Comparison of ENCODE assay signal across 26 mouse cellular contexts in genomic region chr12:14292083-14292482, GRCm38 (mm10).
DNase-seq lines count a peak whose midpoint lies in the region; ATAC-seq lines count a peak whose summit lies in the region.
"Had no signal": no experiment of that assay in that cellular context is flagged by ENCODE, and none has a peak within 500 bp of the region (broad histone marks: within the 10 kb centered on the region; RNA-seq: fewer than 3 reads in every experiment).

No protein-coding gene starts in this region.

- WGBS in forebrain, embryonic 14.5 days: 47% methylated on average over 3 of the region's 3 CpGs
- 70% methylated on average over 3 of the region's 3 CpGs for WGBS in forebrain, embryonic 13.5 days
- 76% methylated on average over 3 of the region's 3 CpGs for WGBS in midbrain, embryonic 11.5 days
- WGBS in midbrain, embryonic 14.5 days: 74% methylated on average over 3 of the region's 3 CpGs

- no peak overlapping the region for H3K27ac ChIP-seq in forebrain, embryonic 14.5 days (ENCODE audit: low read depth, low read length)
- no peak overlapping the region for H3K27ac ChIP-seq in forebrain, embryonic 13.5 days
- H3K27ac ChIP-seq in midbrain, embryonic 11.5 days (ENCODE audit: low read depth, low read length): no peak overlapping the region
- H3K27ac ChIP-seq in midbrain, embryonic 14.5 days (replicated peaks; ENCODE audit: low read depth, low read length): no peak overlapping the region
- H3K27ac ChIP-seq: embryonic facial prominence, embryonic 15.5 days; heart, embryonic 13.5 days; hindbrain, embryonic 14.5 days; kidney, embryonic 15.5 days; limb, embryonic 12.5 days; liver, embryonic 15.5 days had no signal

- H3K4me3 ChIP-seq in forebrain, embryonic 14.5 days (ENCODE audit: low read depth, low read length): no peak overlapping the region
- H3K4me3 ChIP-seq in forebrain, embryonic 13.5 days: no peak overlapping the region
- no peak overlapping the region for H3K4me3 ChIP-seq in midbrain, embryonic 11.5 days (ENCODE audit: low read depth, low read length)
- no peak overlapping the region for H3K4me3 ChIP-seq in midbrain, embryonic 14.5 days (replicated peaks; ENCODE audit: low read depth, low read length)
- H3K4me3 ChIP-seq: embryonic facial prominence, embryonic 15.5 days; heart, embryonic 13.5 days; kidney, embryonic 15.5 days; limb, embryonic 12.5 days; liver, embryonic 15.5 days had no signal

- H3K36me3 ChIP-seq in forebrain, embryonic 14.5 days (ENCODE audit: control insufficient read depth, insufficient read depth, low read length): no peaks in the 10 kb centered on the region
- no peaks in the 10 kb centered on the region for H3K36me3 ChIP-seq in forebrain, embryonic 13.5 days (ENCODE audit: poor library complexity, severe bottlenecking)
- no peaks in the 10 kb centered on the region for H3K36me3 ChIP-seq in midbrain, embryonic 11.5 days (ENCODE audit: control insufficient read depth, insufficient read depth, low read length)
- no peaks in the 10 kb centered on the region for H3K36me3 ChIP-seq in midbrain, embryonic 14.5 days (ENCODE audit: control insufficient read depth, insufficient read depth, low read length)
- H3K36me3 ChIP-seq: embryonic facial prominence, embryonic 15.5 days; G1E; heart, embryonic 13.5 days; kidney, embryonic 15.5 days; limb, embryonic 12.5 days; liver, embryonic 15.5 days had no signal

- H3K4me1 ChIP-seq in forebrain, embryonic 14.5 days (ENCODE audit: control insufficient read depth, insufficient read depth, low read length): peaks cover 4% of the 10 kb centered on the region; the same call in 1 of the 2 replicates
- H3K4me1 ChIP-seq in forebrain, embryonic 13.5 days: no peaks in the 10 kb centered on the region
- H3K4me1 ChIP-seq in midbrain, embryonic 11.5 days (ENCODE audit: control insufficient read depth, insufficient read depth, low read length): no peaks in the 10 kb centered on the region
- H3K4me1 ChIP-seq in midbrain, embryonic 14.5 days (ENCODE audit: control insufficient read depth, insufficient read depth, low read length): no peaks in the 10 kb centered on the region
- H3K4me1 ChIP-seq: embryonic facial prominence, embryonic 15.5 days; heart, embryonic 13.5 days; kidney, embryonic 15.5 days; limb, embryonic 12.5 days; liver, embryonic 15.5 days had no signal

- H3K9ac ChIP-seq in forebrain, embryonic 14.5 days (ENCODE audit: low read length): no peak overlapping the region
- H3K9ac ChIP-seq in forebrain, embryonic 13.5 days: no peak overlapping the region
- no peak overlapping the region for H3K9ac ChIP-seq in midbrain, embryonic 11.5 days (ENCODE audit: low read length)
- H3K9ac ChIP-seq in midbrain, embryonic 14.5 days (replicated peaks; ENCODE audit: low read length): no peak overlapping the region
- H3K9ac ChIP-seq: embryonic facial prominence, embryonic 15.5 days; heart, embryonic 13.5 days; hindbrain, embryonic 14.5 days; kidney, embryonic 15.5 days; limb, embryonic 12.5 days; liver, embryonic 15.5 days; lung, embryonic 14.5 days had no signal

- peak; percentile 8 for DNase-seq in forebrain, embryonic 14.5 days (ENCODE audit: low spot score)
- DNase-seq in midbrain, embryonic 11.5 days (ENCODE audit: low spot score, missing footprints): peak; percentile 57
- DNase-seq in midbrain, embryonic 14.5 days: no peak
- DNase-seq in layer of hippocampus, postnatal 10 days (ENCODE audit: low spot score in 2 of 2): peak; percentile 13 to 19
- no peak for DNase-seq in yolk sac, embryonic 10.5 days (ENCODE audit: low spot score)
- DNase-seq in spleen, adult 18-20 months: no peak
- DNase-seq: adrenal gland, postnatal 10 days; cerebellum, adult 18-20 months; cerebellum, postnatal 10 days; gastrocnemius, postnatal 10 days; heart, postnatal 10 days; kidney, adult 11 months; kidney, postnatal 25 days; lung, embryonic 14.5 days; lung, postnatal 14 days; right cerebral cortex, postnatal 4 days had no signal

- no peaks in the 10 kb centered on the region for H3K27me3 ChIP-seq in forebrain, embryonic 14.5 days (replicated peaks; ENCODE audit: control insufficient read depth, insufficient read depth, low read length)
- H3K27me3 ChIP-seq in forebrain, embryonic 13.5 days: no peaks in the 10 kb centered on the region
- no peaks in the 10 kb centered on the region for H3K27me3 ChIP-seq in midbrain, embryonic 11.5 days (ENCODE audit: control insufficient read depth, insufficient read depth, low read length)
- no peaks in the 10 kb centered on the region for H3K27me3 ChIP-seq in midbrain, embryonic 14.5 days (ENCODE audit: control insufficient read depth, insufficient read depth, low read length)
- H3K27me3 ChIP-seq: embryonic facial prominence, embryonic 15.5 days; heart, embryonic 13.5 days; kidney, embryonic 15.5 days; limb, embryonic 12.5 days; liver, embryonic 15.5 days had no signal

- H3K4me2 ChIP-seq in forebrain, embryonic 14.5 days (ENCODE audit: low read length): no peak overlapping the region
- H3K4me2 ChIP-seq in forebrain, embryonic 13.5 days: no peak overlapping the region
- H3K4me2 ChIP-seq in midbrain, embryonic 11.5 days: no peak overlapping the region
- H3K4me2 ChIP-seq in midbrain, embryonic 14.5 days (ENCODE audit: low read length): no peak overlapping the region
- H3K4me2 ChIP-seq: embryonic facial prominence, embryonic 15.5 days; heart, embryonic 13.5 days; hindbrain, embryonic 14.5 days; kidney, embryonic 15.5 days; limb, embryonic 12.5 days; liver, embryonic 15.5 days; lung, embryonic 14.5 days had no signal

- ATAC-seq in forebrain, embryonic 14.5 days: no peak
- no peak for ATAC-seq in forebrain, embryonic 13.5 days
- no peak for ATAC-seq in midbrain, embryonic 11.5 days (ENCODE audit: low FRiP score)
- no peak for ATAC-seq in midbrain, embryonic 14.5 days (ENCODE audit: low FRiP score, low TSS enrichment)
- ATAC-seq: inflammation-experienced regulatory T-cells, adult 6 months; midbrain, embryonic 16.5 days had no signal

- no peaks in the 10 kb centered on the region for H3K9me3 ChIP-seq in forebrain, embryonic 14.5 days (replicated peaks; ENCODE audit: control insufficient read depth, low read length)
- no peaks in the 10 kb centered on the region for H3K9me3 ChIP-seq in forebrain, embryonic 13.5 days (replicated peaks)
- H3K9me3 ChIP-seq in midbrain, embryonic 11.5 days (ENCODE audit: control insufficient read depth, low read length): no peaks in the 10 kb centered on the region
- H3K9me3 ChIP-seq in midbrain, embryonic 14.5 days (ENCODE audit: control insufficient read depth, low read length): no peaks in the 10 kb centered on the region
- H3K9me3 ChIP-seq: embryonic facial prominence, embryonic 15.5 days; G1E; heart, embryonic 13.5 days; kidney, embryonic 15.5 days; limb, embryonic 12.5 days; liver, embryonic 15.5 days had no signal

Comparison
In these comparisons a context has a peak if more than half of its experiments do, and no peak if none do; other contexts are left out.
1. DNase-seq: peak in forebrain, embryonic 14.5 days (single experiment), midbrain, embryonic 11.5 days (single experiment) and layer of hippocampus, postnatal 10 days (2 of 2); none in midbrain, embryonic 14.5 days (single experiment), yolk sac, embryonic 10.5 days (single experiment) and spleen, adult 18-20 months (0 of 2).